Mouse (Mus musculus): Measurements from ENCODE around the gene 4930432K21Rik.
A peak's percentile ranks its signal among the peaks of the same experiment; 100 is the strongest.

Gene 4930432K21Rik

GRCm38 (mm10) chr8:84197141-84197921, 49.5 kb downstream of the 4930432K21Rik start:
- no peak for TF ChIP-seq GATA4 (IDR thresholded peaks at IDR 0.05; ENCODE audit: insufficient replicate concordance, low read length)

- no peak for TF ChIP-seq GATA4 (IDR thresholded peaks at IDR 0.05; ENCODE audit: insufficient replicate concordance, low read length)
These were observed 50.3 kb downstream of the 4930432K21Rik start for GRCm38 (mm10) chr8:84197922-84198774.

GRCm38 (mm10) chr8:84198871-84199270, 51.0 kb downstream of the 4930432K21Rik start:
- TF ChIP-seq GATA4 (IDR thresholded peaks at IDR 0.05; ENCODE audit: insufficient replicate concordance, low read length), result no peak

- TF ChIP-seq GATA4 (IDR thresholded peaks at IDR 0.05; ENCODE audit: insufficient replicate concordance, low read length), result no peak
These were observed 51.7 kb downstream of the 4930432K21Rik start for GRCm38 (mm10) chr8:84199348-84200125.

GRCm38 (mm10) chr8:84200126-84200555, 52.3 kb downstream of the 4930432K21Rik start:
- TF ChIP-seq GATA4 (IDR thresholded peaks at IDR 0.05; ENCODE audit: insufficient replicate concordance, low read length), result no peak

GRCm38 (mm10) chr8:84200652-84201544, 53.1 kb downstream of the 4930432K21Rik start:
- TF ChIP-seq GATA4 (IDR thresholded peaks at IDR 0.05; ENCODE audit: insufficient replicate concordance, low read length), result no peak

- no peak for TF ChIP-seq GATA4 (IDR thresholded peaks at IDR 0.05; ENCODE audit: insufficient replicate concordance, low read length)
These were observed 53.9 kb downstream of the 4930432K21Rik start for GRCm38 (mm10) chr8:84201545-84202245.

GRCm38 (mm10) chr8:84202466-84202865, 54.6 kb downstream of the 4930432K21Rik start:
- TF ChIP-seq GATA4 (IDR thresholded peaks at IDR 0.05; ENCODE audit: insufficient replicate concordance, low read length), result no peak

GRCm38 (mm10) chr8:84202938-84203917, 55.4 kb downstream of the 4930432K21Rik start:
- peak; percentile 43; the same call in 1 of the 2 replicates for TF ChIP-seq GATA4 (IDR thresholded peaks at IDR 0.05; ENCODE audit: insufficient replicate concordance, low read length)

- TF ChIP-seq GATA4 (IDR thresholded peaks at IDR 0.05; ENCODE audit: insufficient replicate concordance, low read length), result peak; percentile 63; the same call in 1 of the 2 replicates
These were observed 56.3 kb downstream of the 4930432K21Rik start for GRCm38 (mm10) chr8:84203975-84204772.

GRCm38 (mm10) chr8:84205073-84205472, 57.2 kb downstream of the 4930432K21Rik start:
- no peak for TF ChIP-seq GATA4 (IDR thresholded peaks at IDR 0.05; ENCODE audit: insufficient replicate concordance, low read length)

- TF ChIP-seq GATA4 (IDR thresholded peaks at IDR 0.05; ENCODE audit: insufficient replicate concordance, low read length), result no peak
These were observed 58.8 kb downstream of the 4930432K21Rik start for GRCm38 (mm10) chr8:84206666-84207065.
